Mouse (Mus musculus) ovary, adult 18-20 months (tissue): ENCODE measurements at regions not wholly inside any gene's neighbourhood (a gene's known extent, or its start where the extent isn't known, plus 50 kb on each side); places are given as distances from the start of the nearest gene placed in this dataset.
"Not testable (repeated sequence)": the region's sequence is repeated elsewhere in the genome, so short reads cannot be mapped to it uniquely, and the experiment has no call there.

ENCODE experiments used
- DNase-seq: peaks from one replicate; pipeline ENCODE4 v3.0.0; 2022; ENCODE audit warnings: low spot score, mixed read lengths

- no peak for DNase-seq
These were observed 145.3 kb upstream of the Haao start for GRCm38 (mm10) chr17:83993028-83993427.

GRCm38 (mm10) chr17:83990421-83991365 is 142.9 kb upstream of the Haao start:
- DNase-seq = peak; percentile 47

GRCm38 (mm10) chr17:83988897-83989296 is 141.1 kb upstream of the Haao start:
- no peak for DNase-seq

DNA sequence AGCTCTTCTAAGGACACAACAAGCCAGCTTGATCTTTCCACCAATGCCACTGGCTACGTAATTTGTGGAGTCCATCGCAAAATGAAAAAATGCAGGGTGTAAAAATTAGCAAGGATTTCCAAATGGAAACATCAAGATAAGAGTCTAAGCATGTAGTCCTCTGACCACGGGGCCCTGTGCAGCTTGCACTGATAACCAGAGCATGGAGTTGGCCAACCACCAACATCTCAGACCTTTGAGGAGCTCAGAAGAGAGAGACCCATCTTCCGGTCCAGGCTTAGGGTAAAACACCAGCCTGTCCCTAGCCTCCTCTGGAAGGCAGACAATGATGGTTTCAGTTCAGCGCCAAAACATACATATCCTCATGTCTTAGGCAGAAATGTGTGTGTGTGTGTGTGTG is 140.4 kb upstream of the Haao start:
- DNase-seq = no peak

DNA sequence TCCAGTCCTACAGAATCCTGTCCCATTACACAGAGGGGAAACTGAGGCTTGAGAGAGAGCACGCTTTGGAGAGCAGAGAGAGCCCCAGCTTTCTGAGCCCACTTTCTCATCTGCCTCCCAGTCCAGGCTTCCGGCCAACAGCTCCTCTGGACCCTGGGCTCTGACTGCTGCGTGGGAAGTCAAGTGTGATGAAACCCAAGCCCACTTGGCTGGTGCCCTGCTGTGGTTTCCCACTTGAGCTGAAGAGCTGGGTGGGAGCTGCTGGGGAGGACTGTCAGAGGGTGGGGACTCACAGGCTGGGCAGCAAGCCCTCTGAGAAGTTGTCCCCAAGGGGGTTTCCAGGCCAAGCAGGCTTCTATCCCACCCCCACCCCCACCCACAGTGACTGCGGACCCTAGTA is 139.9 kb upstream of the Haao start:
- no peak for DNase-seq

- DNase-seq = no peak
These were observed 138.3 kb upstream of the Haao start for GRCm38 (mm10) chr17:83985916-83986578.

- no peak for DNase-seq
These were observed 137.6 kb upstream of the Haao start for GRCm38 (mm10) chr17:83985333-83985790.

DNA sequence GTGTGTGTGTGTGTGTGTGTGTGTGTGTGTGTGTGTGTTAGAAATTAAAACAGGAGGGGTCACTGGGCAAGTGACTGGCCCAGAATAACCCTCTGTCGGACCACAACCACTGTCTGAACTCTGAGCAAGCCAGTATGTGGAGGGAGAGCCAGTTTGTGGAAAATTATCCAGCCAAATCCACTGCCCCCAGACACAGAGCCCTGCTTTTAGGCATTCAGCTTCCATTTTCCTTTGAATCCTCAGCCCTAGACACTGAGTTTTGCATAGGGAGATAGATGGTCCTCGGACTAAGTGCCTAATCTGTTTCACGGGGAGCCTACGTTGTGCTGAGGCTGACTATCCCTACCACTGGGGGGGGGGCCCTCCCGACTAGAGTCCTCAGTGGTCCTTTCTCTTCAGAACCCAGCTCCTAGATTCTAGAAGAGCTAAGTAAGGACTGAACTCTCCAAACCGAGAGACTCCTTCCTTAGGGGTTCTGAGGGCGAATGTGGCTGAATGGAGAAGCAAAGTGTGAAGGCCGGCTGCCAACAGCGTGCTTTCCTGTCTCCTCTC is 136.2 kb upstream of the Haao start:
- DNase-seq = no peak

GRCm38 (mm10) chr17:83983070-83983836 is 135.5 kb upstream of the Haao start:
- DNase-seq = peak; percentile 84

- no peak for DNase-seq
These were observed 134.9 kb upstream of the Haao start for GRCm38 (mm10) chr17:83982700-83983069.

GRCm38 (mm10) chr17:83978858-83979470 is 131.2 kb upstream of the Haao start:
- no peak for DNase-seq

DNA sequence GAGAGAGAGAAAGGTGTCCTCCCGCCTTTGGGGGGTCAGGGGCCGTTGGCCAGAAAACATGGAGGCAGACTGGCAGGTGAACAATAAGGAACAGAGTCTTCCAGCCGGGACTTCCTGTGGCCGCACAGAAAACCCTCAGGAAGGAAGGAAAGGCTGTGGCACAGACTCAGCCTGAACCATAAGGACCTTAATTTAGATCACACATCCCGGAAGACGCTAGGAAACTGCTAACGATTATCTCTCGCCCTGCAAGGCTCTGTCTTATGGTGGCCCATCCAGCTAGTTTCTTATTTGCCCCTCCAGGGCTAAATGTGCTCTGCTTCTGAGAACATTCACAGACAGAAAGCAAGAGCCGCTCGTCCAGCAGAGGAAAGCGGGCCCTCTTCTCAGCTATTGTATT is 130.0 kb upstream of the Haao start:
- DNase-seq = no peak

DNA sequence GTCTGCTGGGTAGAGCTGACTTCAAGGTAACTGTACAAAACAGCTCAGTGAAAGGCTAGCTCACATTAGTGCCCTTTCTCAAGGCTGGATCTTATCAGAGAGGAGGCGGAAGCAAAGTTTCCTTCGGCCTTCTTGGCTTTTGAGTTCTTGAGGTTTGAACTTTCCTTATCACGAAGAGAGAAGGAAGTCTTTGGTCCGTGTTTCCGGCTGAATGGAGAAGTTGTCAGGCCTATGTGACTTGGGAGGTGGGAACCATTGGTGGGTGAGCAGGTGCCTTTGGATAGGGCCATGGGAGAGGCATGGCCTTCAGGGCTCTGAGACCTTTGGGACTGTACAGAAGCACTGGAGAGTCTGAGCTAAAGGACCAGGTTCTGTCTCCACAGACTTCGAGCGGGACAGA is 128.1 kb upstream of the Haao start:
- DNase-seq = no peak

DNA sequence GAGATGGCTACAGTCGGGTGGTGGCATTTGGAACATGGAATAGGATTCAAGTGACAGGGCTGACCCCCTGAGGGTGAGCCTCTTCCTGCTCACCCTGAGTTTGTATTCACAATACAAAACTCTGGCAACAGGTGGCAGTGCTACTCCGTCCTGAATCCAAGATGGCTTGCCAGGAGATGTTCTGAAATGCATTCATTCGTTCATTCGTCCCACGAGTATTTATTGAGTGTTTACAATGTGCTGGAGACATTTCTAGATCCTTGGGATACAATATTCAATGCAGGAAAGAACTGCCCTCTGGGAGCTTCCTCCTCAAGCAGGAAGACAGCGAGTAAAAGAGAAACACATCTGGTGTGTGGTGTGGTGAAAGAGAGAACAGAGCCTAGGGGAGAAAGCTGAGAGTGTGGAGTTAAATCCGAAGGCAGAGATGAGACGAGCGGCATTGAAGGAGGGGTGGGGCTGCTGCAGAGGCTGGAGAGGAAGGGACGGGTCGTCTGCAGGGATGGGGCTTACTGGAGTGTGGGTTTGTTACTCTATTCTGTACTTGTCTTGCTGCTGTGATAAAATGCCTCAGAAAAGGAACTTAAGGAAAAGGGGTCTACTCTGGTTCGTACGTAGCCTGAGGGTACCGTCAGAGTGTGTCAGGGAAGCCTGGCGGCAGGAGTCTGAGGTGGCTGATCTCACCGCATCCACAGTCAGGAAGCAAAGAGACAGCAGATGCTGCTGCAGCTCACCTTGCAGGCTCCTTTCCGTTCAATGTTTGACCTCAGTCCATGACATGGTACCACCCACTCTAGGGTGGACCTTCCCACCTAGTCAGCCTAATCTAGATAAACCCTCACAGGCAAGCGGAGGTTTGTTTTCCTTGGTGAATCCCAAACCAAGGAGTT is 125.9 kb upstream of the Haao start:
- DNase-seq = no peak

GRCm38 (mm10) chr17:83972874-83973273 is 125.1 kb upstream of the Haao start:
- no peak for DNase-seq

GRCm38 (mm10) chr17:83972470-83972869 is 124.7 kb upstream of the Haao start:
- DNase-seq = no peak

GRCm38 (mm10) chr17:83972026-83972425 is 124.3 kb upstream of the Haao start:
- no peak for DNase-seq

DNA sequence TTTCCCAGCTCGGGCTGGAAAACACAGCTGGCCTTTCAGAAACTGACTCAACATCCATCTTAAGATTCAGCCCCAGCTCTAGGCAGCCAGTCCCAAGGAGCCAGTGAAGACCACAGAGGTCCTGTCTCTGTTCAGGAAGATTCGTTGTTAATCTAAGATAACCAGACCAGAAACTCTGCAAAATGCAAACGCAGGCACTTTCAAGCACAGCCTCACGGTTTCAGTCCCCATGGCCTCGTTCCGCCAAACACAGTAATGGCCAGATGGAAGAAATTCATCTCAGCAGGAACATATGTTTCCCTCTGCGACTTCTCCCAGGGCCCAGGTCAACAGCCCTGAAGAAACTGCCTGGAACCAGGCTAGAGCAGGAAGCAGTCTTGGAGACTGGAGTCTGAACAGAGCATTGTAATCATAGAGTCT is 121.7 kb upstream of the Haao start:
- DNase-seq = no peak

DNA sequence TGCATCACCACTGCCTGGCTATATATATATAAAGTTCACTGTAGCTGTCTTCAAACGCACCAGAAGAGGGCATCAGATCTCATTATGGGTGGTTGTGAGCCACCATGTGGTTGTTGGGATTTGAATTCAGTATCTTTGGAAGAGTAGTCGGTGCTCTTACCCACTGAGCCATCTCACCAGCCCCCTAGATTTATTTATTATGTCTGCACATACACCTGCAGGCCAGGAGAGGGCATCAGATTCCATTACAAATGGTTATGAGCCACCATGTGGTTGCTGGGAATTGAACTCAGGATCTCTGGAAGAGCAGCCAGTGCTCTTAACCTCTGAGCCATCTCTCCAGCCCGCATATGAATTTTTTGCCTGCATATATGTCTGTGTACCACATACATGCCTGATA is 120.4 kb upstream of the Haao start:
- DNase-seq = not testable (repeated sequence)

GRCm38 (mm10) chr17:83967007-83967406 is 119.2 kb upstream of the Haao start:
- DNase-seq = no peak
